Mouse (Mus musculus) left cerebral cortex, postnatal 25 days (tissue): ENCODE measurements around the gene Zzz3. TPM values are rescaled to one million over a fixed set of nuclear protein-coding genes. Genes with fewer than 3 reads are reported as not detected.
A peak's percentile ranks its signal among the peaks of the same experiment; 100 is the strongest.

Experiments
- DNase-seq, 2 experiments: peaks; one replicate each; pipeline ENCODE4 v3.0.0; 2022; ENCODE audit warnings: low spot score in 2 of 2, mixed read lengths in 1 of 2
- intact Hi-C: fragments of 180-260 bp; cut with DNase I; formaldehyde crosslinking; loops from one replicate; pipeline ENCODE4 v1.15.1; 2025
- total RNA-seq, 2 experiments: library from RNA; stranded (reverse); gene quantifications; 2 replicates each; pipeline ENCODE4 v1.2.3; 2021

Gene Zzz3
- total RNA-seq, result 10 to 100 TPM; 41.2 to 43.7 TPM

- intact Hi-C loops, result loop anchor here (2.0 to 5.0 kb wide), 3 partner anchors 81 to 352 kb away; partner anchors contain the start of gene Ak5
- DNase-seq, result peak; percentile 89 to 93
These were observed at the start of gene Zzz3 for GRCm38 (mm10) chr3:152395350-152396277. TSS of gene Zzz3 (plus strand) at chr3:152395473.

- intact Hi-C loops, result no loop called here
- peak; percentile 94 to 96 for DNase-seq
These were observed 49.3 kb upstream of the Zzz3 start, which contains the start of gene Usp33 for GRCm38 (mm10) chr3:152345732-152346632. TSS of gene Usp33 (plus strand) at chr3:152346478.

- intact Hi-C loops, result no loop called here
- DNase-seq, result peak; percentile 30 to 35
These were observed 48.6 kb upstream of the Zzz3 start for GRCm38 (mm10) chr3:152346633-152347141.

- intact Hi-C loops, result no loop called here
- no peak for DNase-seq
These were observed 48.0 kb upstream of the Zzz3 start for GRCm38 (mm10) chr3:152347227-152347626.

- no peak for DNase-seq
- intact Hi-C loops, result no loop called here
These were observed 47.1 kb upstream of the Zzz3 start for GRCm38 (mm10) chr3:152348011-152348830.

GRCm38 (mm10) chr3:152350431-152350830, 44.8 kb upstream of the Zzz3 start:
- no peak for DNase-seq
- intact Hi-C loops, result no loop called here

GRCm38 (mm10) chr3:152350966-152351365, 44.3 kb upstream of the Zzz3 start:
- intact Hi-C loops, result no loop called here
- no peak for DNase-seq

- no peak for DNase-seq
- intact Hi-C loops, result no loop called here
These were observed 43.0 kb upstream of the Zzz3 start for GRCm38 (mm10) chr3:152352289-152352688.

- intact Hi-C loops, result no loop called here
- DNase-seq, result no peak
These were observed 41.7 kb upstream of the Zzz3 start for GRCm38 (mm10) chr3:152353434-152354177.

GRCm38 (mm10) chr3:152355361-152355760, 39.9 kb upstream of the Zzz3 start:
- intact Hi-C loops, result no loop called here
- DNase-seq, result no peak

- intact Hi-C loops, result no loop called here
- no peak for DNase-seq
These were observed 38.5 kb upstream of the Zzz3 start for GRCm38 (mm10) chr3:152356751-152357150.

- no peak for DNase-seq
- intact Hi-C loops, result no loop called here
These were observed 36.1 kb upstream of the Zzz3 start for GRCm38 (mm10) chr3:152359151-152359550.

GRCm38 (mm10) chr3:152364181-152364580, 31.1 kb upstream of the Zzz3 start:
- intact Hi-C loops, result no loop called here
- no peak for DNase-seq

- intact Hi-C loops, result no loop called here
- no peak for DNase-seq
These were observed 19.2 kb upstream of the Zzz3 start for GRCm38 (mm10) chr3:152376063-152376462.

- intact Hi-C loops, result no loop called here
- DNase-seq, result no peak
These were observed 11.2 kb upstream of the Zzz3 start for GRCm38 (mm10) chr3:152384106-152384505.

GRCm38 (mm10) chr3:152396278-152396987, 1.2 kb downstream of the Zzz3 start:
- intact Hi-C loops, result loop anchor here (2.0 to 5.0 kb wide), 3 partner anchors 80 to 351 kb away; partner anchors contain the start of gene Ak5

GRCm38 (mm10) chr3:152396988-152397314, 1.7 kb downstream of the Zzz3 start:
- peak in 1 of 2 experiments; percentile 19 for DNase-seq
- intact Hi-C loops, result loop anchor here (2.0 to 5.0 kb wide), 3 partner anchors 80 to 350 kb away; partner anchors contain the start of gene Ak5

More at GRCm38 (mm10) chr3:152396278-152396987, 1.2 kb downstream of the Zzz3 start:
- DNase-seq, result peak; percentile 96 to 98
